Mouse (Mus musculus) olfactory bulb, adult 2 months (tissue): ENCODE measurements around the gene Grcc10.

Experiments used
- CTCF ChIP-seq: fragments of 200-500 bp; IDR thresholded peaks from 2 replicates; pipeline ENCODE4 v1.5.1; 2012; ENCODE audit warnings: low read depth, mild to moderate bottlenecking, low read length, moderate library complexity; ENCODE audit not compliant: insufficient read depth
- POLR2A ChIP-seq: fragments of 200-500 bp; IDR thresholded peaks from 2 replicates; pipeline ENCODE4 v1.6.1; 2012; ENCODE audit warnings: mild to moderate bottlenecking, low read depth, low read length, moderate library complexity; ENCODE audit not compliant: insufficient read depth

DNA sequence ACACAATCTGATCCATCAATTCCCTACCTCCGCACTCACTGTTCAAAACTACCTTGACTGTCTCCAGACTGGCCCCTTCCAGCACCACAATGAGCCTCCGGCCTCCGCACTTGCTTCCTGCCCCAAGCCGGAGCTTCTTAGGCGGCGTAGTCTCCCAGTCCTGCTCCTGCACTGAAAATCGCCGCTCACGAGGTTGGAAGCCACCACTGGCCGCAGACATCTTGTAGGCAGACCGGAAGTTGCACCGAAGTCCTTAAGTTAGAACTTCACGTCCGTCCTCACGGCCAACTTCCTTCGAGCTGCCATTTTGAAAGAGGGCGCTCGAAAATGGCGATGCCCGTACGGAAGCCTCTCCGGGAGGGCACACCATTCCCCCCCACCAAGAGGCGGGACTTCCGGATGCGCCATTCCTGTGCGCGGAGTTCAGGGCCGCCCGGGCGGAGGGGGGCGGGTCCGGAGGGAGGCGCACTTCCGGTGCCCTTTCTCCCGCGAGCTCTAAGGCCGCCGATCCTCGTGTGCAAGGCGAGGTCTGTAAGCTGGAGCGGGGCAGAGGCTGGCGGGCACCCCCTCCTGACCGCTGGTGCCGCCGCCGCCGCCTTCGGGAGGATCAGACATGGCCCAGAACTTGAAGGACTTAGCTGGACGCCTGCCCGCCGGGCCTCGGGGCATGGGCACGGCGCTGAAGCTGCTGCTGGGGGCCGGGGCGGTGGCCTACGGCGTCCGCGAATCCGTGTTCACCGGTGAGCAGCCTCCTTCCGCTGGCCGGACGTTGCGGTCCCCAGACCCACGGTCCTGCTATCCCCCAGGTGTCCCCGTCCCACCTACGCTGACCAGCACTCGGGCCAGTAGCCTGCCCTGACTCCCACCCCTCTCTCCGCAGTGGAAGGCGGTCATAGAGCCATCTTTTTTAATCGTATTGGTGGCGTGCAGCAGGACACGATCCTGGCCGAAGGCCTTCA is 29.1 kb downstream of the Grcc10 start, which contains the start of the genes Emg1 and Phb2:
- TF ChIP-seq POLR2A (peak; percentile 18; the same call in 1 of the 2 replicates), CTCF (no peak)
